Mouse (Mus musculus) liver, embryonic 12.5 days (tissue): ENCODE measurements around the gene Ccdc85c. TPM values are rescaled to one million over a fixed set of nuclear protein-coding genes. Genes with fewer than 3 reads are reported as not detected.

Experiments
- ATAC-seq: fragments of 200-750 bp; cut with Nextera tagmentation; 2 replicates; pipeline ENCODE4 v1.8.0; 2017; ENCODE audit warnings: moderate number of reproducible peaks, mild to moderate bottlenecking, moderate library complexity
- H3K27ac ChIP-seq: fragments of 300-500 bp; sonication (generic); 2 replicates; pipeline ENCODE4 v1.5.1; 2016; ENCODE audit warnings: mild to moderate bottlenecking
- H3K27me3 ChIP-seq: fragments of 300-500 bp; sonication (generic); replicated peaks from 2 replicates; pipeline ENCODE4 v1.6.1; 2016; ENCODE audit warnings: mild to moderate bottlenecking, moderate library complexity
- H3K36me3 ChIP-seq: fragments of 300-500 bp; sonication (generic); 2 replicates; pipeline ENCODE4 v1.6.1; 2016; ENCODE audit warnings: mild to moderate bottlenecking, moderate library complexity
- H3K4me1 ChIP-seq: fragments of 300-500 bp; sonication (generic); 2 replicates; pipeline ENCODE4 v1.6.1; 2016
- H3K4me2 ChIP-seq: fragments of 300-500 bp; sonication (generic); 2 replicates; pipeline ENCODE4 v1.6.1; 2016; ENCODE audit warnings: mild to moderate bottlenecking, moderate library complexity
- H3K4me3 ChIP-seq: fragments of 300-500 bp; sonication (generic); 2 replicates; pipeline ENCODE4 v1.5.1; 2016; ENCODE audit warnings: mild to moderate bottlenecking, moderate library complexity
- H3K9ac ChIP-seq: fragments of 300-500 bp; sonication (generic); 2 replicates; pipeline ENCODE4 v1.6.1; 2016; ENCODE audit warnings: mild to moderate bottlenecking, moderate library complexity
- H3K9me3 ChIP-seq: fragments of 300-500 bp; sonication (generic); replicated peaks from 2 replicates; pipeline ENCODE4 v1.6.1; 2016; ENCODE audit warnings: mild to moderate bottlenecking, moderate library complexity
- WGBS: fragments of 180-500 bp; shearing (Covaris S2); methylation state at CpG from one replicate; pipeline ENCODE4 v1.1.7; 2016; ENCODE audit not compliant: insufficient replicate concordance; 5-methylcytosine and 5-hydroxymethylcytosine counted together
- polyA plus RNA-seq: library from polyadenylated mRNA; unstranded; fragments of >200 nt; fragmentation: Nextera tagmentation; extraction: Ambion mirVana; gene quantifications from 2 replicates; pipeline ENCODE4 v1.2.1, GENCODE M21; 2016

Ccdc85c gene
- polyA plus RNA-seq, 1 experiment from 2014 or later, result 3.4 TPM

DNA sequence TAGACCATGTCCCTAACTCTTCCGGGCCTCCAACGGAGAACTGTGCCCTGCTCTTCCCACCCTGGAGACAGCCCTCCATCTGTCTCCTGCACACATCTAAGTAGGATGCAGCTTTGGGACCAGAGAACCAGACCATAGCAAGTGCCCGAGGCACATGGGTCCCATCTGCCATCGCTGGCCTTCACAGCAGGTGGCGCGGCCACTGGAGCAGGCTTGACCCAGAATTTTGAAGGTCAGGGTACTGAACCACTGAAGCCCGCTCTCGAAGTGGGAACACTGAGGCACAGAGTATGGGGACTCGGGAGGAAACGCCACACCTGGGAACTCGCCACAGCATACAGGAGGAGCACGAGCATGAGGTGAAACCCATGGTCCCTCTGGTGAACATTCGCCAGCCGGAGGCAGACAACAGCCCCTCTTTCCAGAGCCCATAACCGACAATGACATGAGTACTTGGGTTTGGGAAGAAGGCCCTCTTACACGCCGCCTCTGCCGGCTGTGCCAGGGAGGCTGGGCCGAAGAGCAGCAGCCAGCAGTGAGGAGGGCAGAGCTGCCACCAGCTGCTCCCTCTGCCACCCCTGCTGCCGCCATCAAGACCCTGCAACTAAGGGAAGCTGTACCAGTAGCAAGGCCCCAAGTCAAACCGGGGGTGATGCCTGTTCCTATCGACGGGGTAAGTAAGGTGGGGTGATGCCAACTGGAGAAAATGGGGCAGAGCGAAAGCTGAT lies 15.7 kb downstream of the Ccdc85c start:
- Histone ChIP-seq H3K9me3 (no peaks in the 10 kb centered on the region), H3K4me2 (no peak overlapping the region), H3K4me1 (peaks cover 61% of the 10 kb centered on the region), H3K36me3 (no peaks in the 10 kb centered on the region), H3K27me3 (no peaks in the 10 kb centered on the region), H3K9ac (no peak overlapping the region), H3K4me3 (no peak overlapping the region), H3K27ac (no peak overlapping the region)
- ATAC-seq, result no peak
- 80% methylated on average over 24 of the region's 24 CpGs for WGBS

- H3K27ac ChIP-seq, result no peak overlapping the region
- no peaks in the 10 kb centered on the region for H3K27me3 ChIP-seq
These were observed 18.5 kb downstream of the Ccdc85c start for GRCm38 (mm10) chr12:108256734-108257133.

GRCm38 (mm10) chr12:108255960-108256359 lies 19.3 kb downstream of the Ccdc85c start:
- no peak overlapping the region for H3K4me3 ChIP-seq

More at GRCm38 (mm10) chr12:108256734-108257133, 18.5 kb downstream of the Ccdc85c start:
- Histone ChIP-seq H3K4me2 (no peak overlapping the region), H3K9me3 (no peaks in the 10 kb centered on the region), H3K9ac (no peak overlapping the region), H3K4me1 (peaks cover 57% of the 10 kb centered on the region), H3K36me3 (no peaks in the 10 kb centered on the region), H3K4me3 (no peak overlapping the region)
- WGBS, result 68% methylated on average over 10 of the region's 10 CpGs
- ATAC-seq, result no peak

DNA sequence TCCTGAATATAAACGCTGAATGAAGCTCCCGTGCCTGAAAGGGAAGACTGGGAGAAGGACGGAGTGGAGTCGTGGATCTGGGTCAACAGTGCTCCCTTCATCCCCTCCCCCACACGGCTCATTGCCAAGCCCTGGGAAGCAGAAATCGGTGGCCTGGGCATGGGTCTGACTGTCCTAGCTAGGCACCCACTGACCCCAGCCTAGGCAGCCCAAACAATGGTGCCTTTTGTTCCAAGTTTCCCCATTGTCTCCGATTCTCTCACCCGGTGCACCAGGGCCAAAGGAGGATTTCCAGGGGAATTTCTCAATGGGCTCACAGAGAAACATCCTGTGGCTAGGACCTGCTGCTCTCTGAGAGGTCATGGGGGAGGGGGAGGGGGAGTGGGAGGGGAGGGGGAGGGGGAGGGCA lies 19.7 kb downstream of the Ccdc85c start:
- Histone ChIP-seq H3K4me1 (peaks cover 56% of the 10 kb centered on the region), H3K9me3 (no peaks in the 10 kb centered on the region), H3K36me3 (no peaks in the 10 kb centered on the region), H3K4me2 (no peak overlapping the region), H3K27ac (no peak overlapping the region), H3K4me3 (no peak overlapping the region), H3K27me3 (no peaks in the 10 kb centered on the region), H3K9ac (no peak overlapping the region)
- ATAC-seq, result no peak
- 47% methylated on average over 8 of the region's 8 CpGs for WGBS

More at GRCm38 (mm10) chr12:108255960-108256359, 19.3 kb downstream of the Ccdc85c start:
- 38% methylated on average over 5 of the region's 5 CpGs for WGBS
- no peak for ATAC-seq
- Histone ChIP-seq H3K9me3 (no peaks in the 10 kb centered on the region), H3K4me1 (peaks cover 57% of the 10 kb centered on the region), H3K36me3 (no peaks in the 10 kb centered on the region), H3K27ac (no peak overlapping the region), H3K27me3 (no peaks in the 10 kb centered on the region), H3K4me2 (no peak overlapping the region), H3K9ac (no peak overlapping the region)

GRCm38 (mm10) chr12:108253042-108253441 lies 22.2 kb downstream of the Ccdc85c start:
- 75% methylated on average over 12 of the region's 12 CpGs for WGBS
- no peak for ATAC-seq
- Histone ChIP-seq H3K4me1 (peaks cover 70% of the 10 kb centered on the region), H3K9me3 (no peaks in the 10 kb centered on the region), H3K36me3 (no peaks in the 10 kb centered on the region), H3K27me3 (no peaks in the 10 kb centered on the region), H3K9ac (no peak overlapping the region), H3K27ac (no peak overlapping the region), H3K4me2 (no peak overlapping the region), H3K4me3 (no peak overlapping the region)

DNA sequence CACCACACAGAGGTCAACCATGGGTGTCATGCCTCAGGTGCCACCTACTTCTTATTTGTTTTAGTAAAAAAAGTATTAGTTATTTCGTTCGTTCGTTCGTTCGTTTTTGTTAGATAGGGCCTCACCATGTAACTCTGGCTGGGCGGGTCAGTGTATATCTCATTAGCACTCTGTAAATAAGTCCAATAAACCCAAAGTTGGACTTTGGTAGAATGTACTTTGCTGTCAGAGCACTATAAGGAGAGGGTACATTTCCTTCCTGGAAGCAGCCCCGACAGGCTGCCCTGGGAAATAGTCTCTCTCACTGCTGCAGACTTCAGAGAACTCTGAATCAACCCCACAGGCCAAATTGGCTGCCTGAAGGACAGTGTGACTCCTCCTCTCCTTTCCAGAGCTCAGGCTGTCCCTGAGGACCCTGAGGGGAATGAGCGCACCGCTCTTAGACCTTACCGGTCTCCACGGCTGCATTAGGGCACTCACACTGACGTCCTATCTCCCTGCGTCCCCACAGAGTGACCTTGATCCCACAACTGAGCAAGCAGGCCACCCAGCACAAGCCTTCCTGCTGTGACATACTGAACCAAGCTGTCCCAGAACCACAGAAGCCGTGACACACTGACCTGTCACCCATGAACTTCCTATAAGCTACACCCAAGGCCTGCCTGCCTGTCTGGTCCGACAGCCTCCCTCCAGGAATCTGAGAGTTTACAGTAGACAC lies 23.2 kb downstream of the Ccdc85c start:
- ATAC-seq, result no peak
- H3K4me3 ChIP-seq, result no peak overlapping the region
- no peak overlapping the region for H3K9ac ChIP-seq
- peak overlapping the region; percentile 56; the same call in 1 of the 2 replicates for H3K27ac ChIP-seq
- peaks cover 71% of the 10 kb centered on the region for H3K4me1 ChIP-seq
- no peaks in the 10 kb centered on the region for H3K27me3 ChIP-seq
- H3K9me3 ChIP-seq, result no peaks in the 10 kb centered on the region
- no peaks in the 10 kb centered on the region for H3K36me3 ChIP-seq
- 68% methylated on average over 15 of the region's 15 CpGs for WGBS
- H3K4me2 ChIP-seq, result no peak overlapping the region

GRCm38 (mm10) chr12:108251034-108251792 lies 24.0 kb downstream of the Ccdc85c start:
- Histone ChIP-seq H3K4me2 (no peak overlapping the region), H3K4me3 (no peak overlapping the region), H3K27ac (no peak overlapping the region), H3K27me3 (no peaks in the 10 kb centered on the region; the same call in 1 of the 2 replicates), H3K9ac (no peak overlapping the region), H3K4me1 (peaks cover 71% of the 10 kb centered on the region), H3K36me3 (no peaks in the 10 kb centered on the region), H3K9me3 (no peaks in the 10 kb centered on the region)
- no peak for ATAC-seq
- whole genome bisulfite sequencing, result 72% methylated on average over 31 of the region's 31 CpGs

DNA sequence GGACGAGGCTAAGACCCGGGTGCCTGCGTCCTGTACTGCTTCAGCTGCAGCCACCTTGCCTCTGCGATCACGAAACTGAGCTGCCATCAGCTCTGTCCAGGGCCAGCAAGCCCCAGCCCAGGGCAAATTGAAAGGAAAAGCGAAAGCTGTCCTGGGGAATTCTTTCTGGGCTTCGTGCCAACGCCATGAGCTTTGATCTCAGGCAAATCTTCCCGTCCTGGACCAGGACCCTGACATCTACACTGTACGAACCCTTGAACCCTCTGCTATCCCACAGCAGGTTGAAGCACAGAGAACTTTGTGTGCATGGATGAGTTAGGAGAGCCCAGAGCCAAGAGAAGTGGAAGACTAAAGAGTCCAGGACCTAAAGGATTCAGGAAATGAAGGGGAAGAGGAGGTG lies 25.7 kb downstream of the Ccdc85c start:
- H3K27me3 ChIP-seq, result no peaks in the 10 kb centered on the region; the same call in 1 of the 2 replicates
- ATAC-seq, result peak; percentile 26
- H3K9me3 ChIP-seq, result no peaks in the 10 kb centered on the region
- peaks cover 78% of the 10 kb centered on the region for H3K4me1 ChIP-seq
- no peak overlapping the region for H3K27ac ChIP-seq
- H3K36me3 ChIP-seq, result no peaks in the 10 kb centered on the region
- 0 out of 2 replicates have a peak overlapping the region, but pooled peaks have one; percentile 20 for H3K4me2 ChIP-seq
- WGBS, result 73% methylated on average over 10 of the region's 10 CpGs
- H3K4me3 ChIP-seq, result no peak overlapping the region
- no peak overlapping the region for H3K9ac ChIP-seq

- Histone ChIP-seq H3K27me3 (no peaks in the 10 kb centered on the region; the same call in 1 of the 2 replicates), H3K4me2 (0 out of 2 replicates have a peak overlapping the region, but pooled peaks have one; percentile 20), H3K4me1 (peaks cover 83% of the 10 kb centered on the region), H3K27ac (no peak overlapping the region), H3K9me3 (no peaks in the 10 kb centered on the region), H3K9ac (no peak overlapping the region), H3K36me3 (no peaks in the 10 kb centered on the region), H3K4me3 (no peak overlapping the region)
- 76% methylated on average over 8 of the region's 8 CpGs for WGBS
- ATAC-seq, result no peak
These were observed 26.2 kb downstream of the Ccdc85c start for GRCm38 (mm10) chr12:108249019-108249418.

DNA sequence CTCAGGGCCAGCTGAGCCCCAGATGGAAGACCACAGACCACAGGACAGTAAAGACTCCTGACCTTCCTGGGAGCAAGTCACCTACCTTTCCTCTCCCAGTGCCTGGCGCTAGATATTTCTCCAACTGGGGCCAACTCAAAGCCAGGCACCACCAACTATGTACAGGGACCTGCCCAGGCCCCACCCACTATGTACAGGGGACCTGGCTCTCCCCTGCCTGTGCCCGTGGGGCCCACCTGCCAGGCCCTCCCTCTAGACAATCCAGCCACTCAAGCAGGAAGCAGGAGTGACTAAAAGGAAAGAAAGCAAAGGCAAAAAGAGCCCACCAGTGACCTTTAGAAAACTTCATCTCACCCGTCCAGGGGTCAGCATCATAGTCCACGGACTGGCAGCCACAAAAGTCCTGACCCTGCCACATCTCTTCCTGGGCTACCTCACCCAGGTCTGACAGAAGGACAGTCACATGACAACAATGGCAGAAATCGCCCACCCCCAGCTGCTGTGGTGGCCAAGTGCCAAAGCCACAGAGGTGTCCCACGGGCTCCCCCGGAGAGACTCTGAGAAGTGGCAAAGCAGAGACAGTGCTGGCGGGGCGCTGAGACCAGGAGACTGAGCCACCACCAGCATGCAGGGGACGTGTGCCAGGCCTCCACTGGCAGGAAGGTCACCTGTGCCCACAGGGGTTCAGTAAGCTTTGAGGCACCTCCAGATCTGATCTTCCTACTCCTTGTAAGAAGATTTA lies 28.3 kb downstream of the Ccdc85c start:
- Histone ChIP-seq H3K4me3 (no peak overlapping the region), H3K36me3 (no peaks in the 10 kb centered on the region), H3K27ac (no peak overlapping the region), H3K9ac (no peak overlapping the region), H3K9me3 (no peaks in the 10 kb centered on the region), H3K27me3 (no peaks in the 10 kb centered on the region; the same call in 1 of the 2 replicates), H3K4me2 (no peak overlapping the region), H3K4me1 (peaks cover 75% of the 10 kb centered on the region)
- 56% methylated on average over 10 of the region's 10 CpGs for WGBS
- no peak for ATAC-seq

GRCm38 (mm10) chr12:108245579-108245978 lies 29.6 kb downstream of the Ccdc85c start:
- H3K27ac ChIP-seq, result no peak overlapping the region
- H3K9ac ChIP-seq, result no peak overlapping the region
- H3K9me3 ChIP-seq, result no peaks in the 10 kb centered on the region
- H3K4me3 ChIP-seq, result no peak overlapping the region
- no peaks in the 10 kb centered on the region; the same call in 1 of the 2 replicates for H3K27me3 ChIP-seq
- 46% methylated on average over 9 of the region's 9 CpGs for WGBS
- H3K36me3 ChIP-seq, result no peaks in the 10 kb centered on the region
- no peak for ATAC-seq
- H3K4me2 ChIP-seq, result no peak overlapping the region
- H3K4me1 ChIP-seq, result peaks cover 78% of the 10 kb centered on the region
